Mouse (Mus musculus) frontal cortex, postnatal 36 days (tissue): Measurements from ENCODE around the gene Gm14406.
"Not testable (repeated sequence)": the region's sequence is repeated elsewhere in the genome, so short reads cannot be mapped to it uniquely, and the experiment has no call there.

Source experiments
- DNase-seq, 2 experiments: peaks; one replicate each; pipeline ENCODE4 v3.0.0; 2022; ENCODE audit warnings: low spot score in 2 of 2

Gene Gm14406

GRCm38 (mm10) chr2:177577998-177578397, at the start of gene Gm14406:
Gene Gm14406 (minus strand): TSS chr2:177578210.
- not testable (repeated sequence) for DNase-seq

- not testable (repeated sequence) for DNase-seq
Measured at GRCm38 (mm10) chr2:177575141-177575540, 2.9 kb downstream of the Gm14406 start.

- DNase-seq: not testable (repeated sequence)
Measured at GRCm38 (mm10) chr2:177559365-177559764, 18.6 kb downstream of the Gm14406 start.

- not testable (repeated sequence) for DNase-seq
Measured at GRCm38 (mm10) chr2:177555261-177555660, 22.7 kb downstream of the Gm14406 start.

- DNase-seq: not testable (repeated sequence)
Measured at GRCm38 (mm10) chr2:177537717-177538116, 40.3 kb downstream of the Gm14406 start.

GRCm38 (mm10) chr2:177537141-177537540, 40.9 kb downstream of the Gm14406 start:
- not testable (repeated sequence) for DNase-seq

GRCm38 (mm10) chr2:177535876-177536275, 42.1 kb downstream of the Gm14406 start:
- DNase-seq: no peak

GRCm38 (mm10) chr2:177524171-177524570, 53.8 kb downstream of the Gm14406 start:
- DNase-seq: not testable (repeated sequence)

GRCm38 (mm10) chr2:177523674-177524073, 54.3 kb downstream of the Gm14406 start:
- not testable (repeated sequence) for DNase-seq

- no peak for DNase-seq
Measured at GRCm38 (mm10) chr2:177523061-177523460, 54.9 kb downstream of the Gm14406 start.

- no peak for DNase-seq
Measured at GRCm38 (mm10) chr2:177520035-177520434, 58.0 kb downstream of the Gm14406 start.
